Comparison of ENCODE assay signal across 10 mouse cellular contexts in genomic region chr17:65726274-65726673, GRCm38 (mm10). TPM values are rescaled to one million over a fixed set of nuclear protein-coding genes. Genes with fewer than 3 reads are reported as not detected.
DNase-seq lines count a peak whose midpoint lies in the region; ATAC-seq and TF ChIP-seq lines count a peak whose summit lies in the region.
"Had no signal": no experiment of that assay in that cellular context is flagged by ENCODE, and none has a peak within 500 bp of the region (broad histone marks: within the 10 kb centered on the region; RNA-seq: fewer than 3 reads in every experiment).

No protein-coding gene starts in this region.

- 89% methylated on average over 6 of the region's 6 CpGs for WGBS in midbrain, embryonic 13.5 days
- WGBS in midbrain, embryonic 16.5 days = 81% methylated on average over 6 of the region's 6 CpGs

- peaks cover 7% of the 10 kb centered on the region; the same call in 1 of the 2 replicates for H3K36me3 ChIP-seq in midbrain, embryonic 13.5 days
- no peaks in the 10 kb centered on the region for H3K36me3 ChIP-seq in midbrain, embryonic 16.5 days (ENCODE audit: control insufficient read depth, insufficient read depth, low read length)

- peak; percentile 24 for DNase-seq in embryo, embryonic 11 days
- DNase-seq in embryo, embryonic 9.5 days (ENCODE audit: extremely low spot score) = no peak
- DNase-seq in thymus, postnatal 14 days = peak; percentile 46
- no peak for DNase-seq in ovary, postnatal 10 days (ENCODE audit: low spot score)
- no peak for DNase-seq in layer of hippocampus, postnatal 36 days

- H3K9ac ChIP-seq in midbrain, embryonic 13.5 days (replicated peaks) = no peak overlapping the region
- no peak overlapping the region for H3K9ac ChIP-seq in midbrain, embryonic 16.5 days (ENCODE audit: low read depth, low read length)

- 0 out of 2 replicates have a peak, but pooled peaks have one; percentile 43 for ATAC-seq in midbrain, embryonic 13.5 days
- ATAC-seq in midbrain, embryonic 16.5 days = no peak
- ATAC-seq: forebrain, embryonic 14.5 days had no signal

- no peak for TF ChIP-seq POLR2A in embryonic fibroblast, embryonic 13.5 days (IDR thresholded peaks at IDR 0.05; ENCODE audit: low read depth, low read length)

- no peak overlapping the region for H3K4me2 ChIP-seq in midbrain, embryonic 13.5 days (replicated peaks)
- no peak overlapping the region for H3K4me2 ChIP-seq in midbrain, embryonic 16.5 days (ENCODE audit: low read length)
- H3K4me2 ChIP-seq: midbrain, embryonic 11.5 days had no signal

- H3K9me3 ChIP-seq in midbrain, embryonic 13.5 days = no peaks in the 10 kb centered on the region
- H3K9me3 ChIP-seq in midbrain, embryonic 16.5 days (replicated peaks; ENCODE audit: control insufficient read depth, low read length, poor library complexity, severe bottlenecking) = no peaks in the 10 kb centered on the region

- peak; percentile 16; the same call in 1 of the 2 replicates for TF ChIP-seq CTCF in embryonic fibroblast, embryonic 13.5 days (IDR thresholded peaks at IDR 0.05; ENCODE audit: borderline replicate concordance, insufficient read depth, low read length)

- H3K27me3 ChIP-seq in midbrain, embryonic 13.5 days = no peaks in the 10 kb centered on the region
- H3K27me3 ChIP-seq in midbrain, embryonic 16.5 days (ENCODE audit: control insufficient read depth, insufficient read depth, low read depth, low read length) = no peaks in the 10 kb centered on the region

- H3K4me3 ChIP-seq in midbrain, embryonic 13.5 days (replicated peaks) = no peak overlapping the region
- H3K4me3 ChIP-seq in midbrain, embryonic 16.5 days (ENCODE audit: low read depth, low read length) = no peak overlapping the region
- no peak overlapping the region for H3K4me3 ChIP-seq in embryonic fibroblast, embryonic 13.5 days (ENCODE audit: insufficient read depth, low read length)

- H3K27ac ChIP-seq in midbrain, embryonic 13.5 days = no peak overlapping the region
- no peak overlapping the region for H3K27ac ChIP-seq in midbrain, embryonic 16.5 days (ENCODE audit: low read length)
- no peak overlapping the region for H3K27ac ChIP-seq in embryonic fibroblast, embryonic 13.5 days (ENCODE audit: insufficient read depth, low read length)

- peaks cover 4% of the 10 kb centered on the region; the same call in 1 of the 2 replicates for H3K4me1 ChIP-seq in midbrain, embryonic 13.5 days (replicated peaks)
- no peaks in the 10 kb centered on the region for H3K4me1 ChIP-seq in midbrain, embryonic 16.5 days (ENCODE audit: control insufficient read depth, insufficient read depth, low read length)
- H3K4me1 ChIP-seq in embryonic fibroblast, embryonic 13.5 days (ENCODE audit: control insufficient read depth, insufficient read depth, low read length) = peaks cover 3% of the 10 kb centered on the region; the same call in 1 of the 2 replicates

RNA-seq across cellular contexts. Expression of gene Rab31, which starts 46.3 kb away (rescaled TPM):
- polyA plus RNA-seq in midbrain, embryonic 13.5 days (2015; fragmentation: Nextera tagmentation; extraction: Ambion mirVana) = 71.6 and 74.8 TPM in 2 replicates
- polyA plus RNA-seq in midbrain, embryonic 16.5 days (2015; fragmentation: Nextera tagmentation; extraction: Ambion mirVana) = 79.4 and 86.0 TPM in 2 replicates
- polyA plus RNA-seq in embryonic fibroblast, embryonic 13.5 days (2011; ENCODE audit: insufficient read length, low read depth, missing spikeins) = 57.7 and 59.6 TPM in 2 replicates
- total RNA-seq in layer of hippocampus, postnatal 36 days (2021) = 10 to 100 TPM; 49.8 to 52.1 TPM

RNA-seq across cellular contexts. Expression of gene Ppp4r1, which starts 56.1 kb away (rescaled TPM):
- polyA plus RNA-seq in midbrain, embryonic 13.5 days (2015; fragmentation: Nextera tagmentation; extraction: Ambion mirVana) = 48.0 and 51.2 TPM in 2 replicates
- polyA plus RNA-seq in midbrain, embryonic 16.5 days (2015; fragmentation: Nextera tagmentation; extraction: Ambion mirVana) = 41.5 and 45.2 TPM in 2 replicates
- polyA plus RNA-seq in embryonic fibroblast, embryonic 13.5 days (2011; ENCODE audit: insufficient read length, low read depth, missing spikeins) = 70.0 and 102 TPM in 2 replicates
- 10 to 100 TPM; 35.7 to 36.9 TPM for total RNA-seq in layer of hippocampus, postnatal 36 days (2021)

Comparison
In these comparisons a context has a peak if more than half of its experiments do, and no peak if none do; other contexts are left out.
1. DNase-seq: peak in embryo, embryonic 11 days (single experiment) and thymus, postnatal 14 days (single experiment); none in embryo, embryonic 9.5 days (single experiment), ovary, postnatal 10 days (single experiment) and layer of hippocampus, postnatal 36 days (0 of 2).